In the genomic region with DNA sequence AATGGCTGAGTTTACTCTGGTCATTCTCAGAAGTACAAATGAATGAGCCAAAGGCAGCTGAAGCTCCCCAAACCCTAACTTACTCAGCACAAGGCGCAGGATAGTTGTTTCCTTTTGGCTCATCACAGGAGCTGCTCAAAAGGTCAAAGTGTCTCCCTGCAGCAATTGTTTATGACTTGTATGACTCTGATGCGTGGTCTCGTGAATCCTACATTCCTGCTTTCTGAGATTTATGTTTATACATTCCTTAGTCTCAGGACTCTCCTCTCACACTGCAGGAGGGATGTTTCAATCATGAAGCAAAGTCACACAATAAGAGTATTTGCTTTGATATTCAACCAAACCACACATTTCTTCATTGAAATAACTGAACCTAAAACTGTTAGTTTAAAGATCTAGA, we compare ENCODE assay signal across 17 mouse cellular contexts.
DNase-seq lines count a peak whose midpoint lies in the region.
"Had no signal": no experiment of that assay in that cellular context is flagged by ENCODE, and none has a peak within 500 bp of the region (broad histone marks: within the 10 kb centered on the region; RNA-seq: fewer than 3 reads in every experiment).

No protein-coding gene starts in this region.

- DNase-seq in embryo, embryonic 10 days (ENCODE audit: low spot score) = peak; percentile 4
- DNase-seq in embryo, embryonic 9.5 days (ENCODE audit: extremely low spot score) = no peak
- DNase-seq in Muller cell, postnatal 12 days (ENCODE audit: inconsistent ontology term) = peak; percentile 3
- peak; percentile 1 for DNase-seq in embryo, embryonic 11 days
- DNase-seq in mesoderm, embryonic 11.5 days (ENCODE audit: low read depth, low spot score) = peak; percentile 49
- DNase-seq in cerebellum, adult 9-11 months = no peak
- DNase-seq in right cerebral cortex, postnatal 36 days (ENCODE audit: low spot score in 2 of 2) = no peak
- DNase-seq in cerebellum, postnatal 36 days = no peak
- DNase-seq: adrenal gland, adult 2 months; adrenal gland, postnatal 14 days; B cell, adult 2 months; cerebellum, adult 11 months; cerebellum, adult 2 months; cerebellum, postnatal 10 days; gastrocnemius, postnatal 10 days; gastrocnemius, postnatal 36 days; heart, adult 2 months had no signal

Comparison
In these comparisons a context has a peak if more than half of its experiments do, and no peak if none do; other contexts are left out.
1. DNase-seq: peak in embryo, embryonic 10 days (single experiment), Muller cell, postnatal 12 days (single experiment), embryo, embryonic 11 days (single experiment) and mesoderm, embryonic 11.5 days (single experiment); none in embryo, embryonic 9.5 days (single experiment), cerebellum, adult 9-11 months (single experiment), right cerebral cortex, postnatal 36 days (0 of 2) and cerebellum, postnatal 36 days (0 of 2).